Comparison of ENCODE assay signal across 8 mouse cellular contexts in genomic region chr11:77446628-77447041, GRCm38 (mm10). TPM values are rescaled to one million over a fixed set of nuclear protein-coding genes. Genes with fewer than 3 reads are reported as not detected.
DNase-seq lines count a peak whose midpoint lies in the region; ATAC-seq and TF ChIP-seq lines count a peak whose summit lies in the region.

No protein-coding gene starts in this region.

- no peak overlapping the region for H3K27ac ChIP-seq in midbrain, postnatal 0 days (ENCODE audit: low read depth, low read length)
- H3K27ac ChIP-seq in midbrain, embryonic 10.5 days (replicated peaks): no peak overlapping the region
- no peak overlapping the region for H3K27ac ChIP-seq in hindbrain, embryonic 15.5 days (replicated peaks)
- H3K27ac ChIP-seq in liver, embryonic 13.5 days: peak overlapping the region; percentile 59; the same call in 1 of the 2 replicates

- no peak overlapping the region for H3K9ac ChIP-seq in midbrain, postnatal 0 days (replicated peaks; ENCODE audit: low read length, poor library complexity, severe bottlenecking)
- H3K9ac ChIP-seq in hindbrain, embryonic 15.5 days: no peak overlapping the region
- no peak overlapping the region for H3K9ac ChIP-seq in liver, embryonic 13.5 days

- H3K36me3 ChIP-seq in midbrain, postnatal 0 days (ENCODE audit: insufficient read depth, low read length): peaks cover 26% of the 10 kb centered on the region
- peaks cover 41% of the 10 kb centered on the region for H3K36me3 ChIP-seq in midbrain, embryonic 10.5 days
- H3K36me3 ChIP-seq in hindbrain, embryonic 15.5 days: peaks cover 30% of the 10 kb centered on the region
- H3K36me3 ChIP-seq in liver, embryonic 13.5 days: peaks cover 13% of the 10 kb centered on the region

- H3K4me2 ChIP-seq in midbrain, postnatal 0 days (ENCODE audit: low read depth, low read length, poor library complexity, severe bottlenecking): no peak overlapping the region
- H3K4me2 ChIP-seq in hindbrain, embryonic 15.5 days: no peak overlapping the region
- H3K4me2 ChIP-seq in liver, embryonic 13.5 days: no peak overlapping the region

- peak; percentile 67 for DNase-seq in midbrain, postnatal 0 days (ENCODE audit: low spot score)
- no peak for DNase-seq in midbrain, embryonic 10.5 days (ENCODE audit: low spot score)
- peak; percentile 82 for DNase-seq in ZHBTc4 (ENCODE audit: low read depth, low spot score)
- peak; percentile 56 for DNase-seq in embryo, embryonic 11 days
- DNase-seq in liver, embryonic 13.5 days: peak; percentile 61
- DNase-seq in skeletal muscle tissue, adult 2 months (ENCODE audit: low read depth, low spot score): peak; percentile 91
- DNase-seq in right cerebral cortex, postnatal 25 days: no peak

- no peaks in the 10 kb centered on the region for H3K27me3 ChIP-seq in midbrain, postnatal 0 days (ENCODE audit: insufficient read depth, low read length)
- H3K27me3 ChIP-seq in midbrain, embryonic 10.5 days (ENCODE audit: low read depth, poor library complexity, severe bottlenecking): no peaks in the 10 kb centered on the region
- H3K27me3 ChIP-seq in hindbrain, embryonic 15.5 days: no peaks in the 10 kb centered on the region
- H3K27me3 ChIP-seq in liver, embryonic 13.5 days: no peaks in the 10 kb centered on the region

- WGBS in midbrain, postnatal 0 days: 63% methylated on average over 6 of the region's 6 CpGs
- 69% methylated on average over 6 of the region's 6 CpGs for WGBS in midbrain, embryonic 10.5 days
- 64% methylated on average over 6 of the region's 6 CpGs for WGBS in hindbrain, embryonic 15.5 days
- WGBS in liver, embryonic 13.5 days (ENCODE audit: insufficient replicate concordance): 13% methylated on average over 6 of the region's 6 CpGs

- no peaks in the 10 kb centered on the region for H3K9me3 ChIP-seq in midbrain, postnatal 0 days (ENCODE audit: low read length)
- H3K9me3 ChIP-seq in midbrain, embryonic 10.5 days (replicated peaks): no peaks in the 10 kb centered on the region
- H3K9me3 ChIP-seq in hindbrain, embryonic 15.5 days: no peaks in the 10 kb centered on the region
- H3K9me3 ChIP-seq in liver, embryonic 13.5 days (replicated peaks): no peaks in the 10 kb centered on the region

- H3K4me3 ChIP-seq in midbrain, postnatal 0 days (ENCODE audit: low read depth, low read length): no peak overlapping the region
- H3K4me3 ChIP-seq in midbrain, embryonic 10.5 days: no peak overlapping the region
- no peak overlapping the region for H3K4me3 ChIP-seq in hindbrain, embryonic 15.5 days
- H3K4me3 ChIP-seq in liver, embryonic 13.5 days (replicated peaks): no peak overlapping the region

- ATAC-seq in midbrain, postnatal 0 days (ENCODE audit: low FRiP score): no peak
- peak; percentile 59; the same call in 1 of the 2 replicates for ATAC-seq in hindbrain, embryonic 15.5 days (ENCODE audit: low FRiP score, low read depth)
- peak; percentile 92 for ATAC-seq in liver, embryonic 13.5 days (ENCODE audit: low read depth)

- peak; percentile 86 for TF ChIP-seq CTCF in midbrain, postnatal 0 days (IDR thresholded peaks at IDR 0.05)

- H3K4me1 ChIP-seq in midbrain, postnatal 0 days (ENCODE audit: insufficient read depth, low read length): no peaks in the 10 kb centered on the region
- no peaks in the 10 kb centered on the region for H3K4me1 ChIP-seq in midbrain, embryonic 10.5 days
- H3K4me1 ChIP-seq in hindbrain, embryonic 15.5 days (replicated peaks): no peaks in the 10 kb centered on the region
- H3K4me1 ChIP-seq in liver, embryonic 13.5 days (replicated peaks): peaks cover 21% of the 10 kb centered on the region

RNA-seq across cellular contexts. Expression of gene Coro6, which starts 15.6 kb away (rescaled TPM):
- 1.1 and 2.2 TPM in 2 replicates for total RNA-seq in midbrain, postnatal 0 days (2014; rRNA removed)
- polyA plus RNA-seq in midbrain, postnatal 0 days (2015; fragmentation: Nextera tagmentation; extraction: Ambion mirVana): 0.65 and 0.70 TPM in 2 replicates
- not detected in 2 replicates for polyA plus RNA-seq in midbrain, embryonic 10.5 days (2016; fragmentation: Nextera tagmentation; extraction: Ambion mirVana)
- 0.99 and 1.0 TPM in 2 replicates for polyA plus RNA-seq in hindbrain, embryonic 15.5 days (2015; fragmentation: Nextera tagmentation; extraction: Ambion mirVana)
- polyA plus RNA-seq in liver, embryonic 13.5 days (2015; fragmentation: Nextera tagmentation; extraction: Ambion mirVana): 0.03 and 0.22 TPM in 2 replicates

RNA-seq across cellular contexts. Expression of gene Ankrd13b, which starts 42.8 kb away (rescaled TPM):
- 70.3 and 75.5 TPM in 2 replicates for total RNA-seq in midbrain, postnatal 0 days (2014; rRNA removed)
- polyA plus RNA-seq in midbrain, postnatal 0 days (2015; fragmentation: Nextera tagmentation; extraction: Ambion mirVana): 41.5 and 43.6 TPM in 2 replicates
- polyA plus RNA-seq in midbrain, embryonic 10.5 days (2016; fragmentation: Nextera tagmentation; extraction: Ambion mirVana): 7.4 and 11.8 TPM in 2 replicates
- polyA plus RNA-seq in hindbrain, embryonic 15.5 days (2015; fragmentation: Nextera tagmentation; extraction: Ambion mirVana): 36.6 and 50.7 TPM in 2 replicates
- polyA plus RNA-seq in liver, embryonic 13.5 days (2015; fragmentation: Nextera tagmentation; extraction: Ambion mirVana): 0.81 and 1.0 TPM in 2 replicates

RNA-seq across cellular contexts. Expression of gene Git1, which starts 46.7 kb away (rescaled TPM):
- 111 and 143 TPM in 2 replicates for total RNA-seq in midbrain, postnatal 0 days (2014; rRNA removed)
- 18.5 and 19.6 TPM in 2 replicates for polyA plus RNA-seq in midbrain, postnatal 0 days (2015; fragmentation: Nextera tagmentation; extraction: Ambion mirVana)
- polyA plus RNA-seq in midbrain, embryonic 10.5 days (2016; fragmentation: Nextera tagmentation; extraction: Ambion mirVana): 10.9 and 11.7 TPM in 2 replicates
- polyA plus RNA-seq in hindbrain, embryonic 15.5 days (2015; fragmentation: Nextera tagmentation; extraction: Ambion mirVana): 16.4 and 18.1 TPM in 2 replicates
- 1.8 and 1.9 TPM in 2 replicates for polyA plus RNA-seq in liver, embryonic 13.5 days (2015; fragmentation: Nextera tagmentation; extraction: Ambion mirVana)

Comparison
In these comparisons a context has a peak if more than half of its experiments do, and no peak if none do; other contexts are left out.
1. DNase-seq: peak in midbrain, postnatal 0 days (single experiment), ZHBTc4 (single experiment), embryo, embryonic 11 days (single experiment), liver, embryonic 13.5 days (single experiment) and skeletal muscle tissue, adult 2 months (single experiment); none in midbrain, embryonic 10.5 days (single experiment) and right cerebral cortex, postnatal 25 days (single experiment).